Mouse (Mus musculus): ENCODE measurements at regions not wholly inside any gene's neighbourhood (a gene's known extent, or its start where the extent isn't known, plus 50 kb on each side); places are given as distances from the start of the nearest gene placed in this dataset.
"Not testable (repeated sequence)": the region's sequence is repeated elsewhere in the genome, so short reads cannot be mapped to it uniquely, and the experiment has no call there.

- no peak for DNase-seq
Measured at GRCm38 (mm10) chr1:181262496-181262895, 50.7 kb upstream of the Wdr26 start.

- DNase-seq = no peak
Measured at GRCm38 (mm10) chr1:181263216-181263615, 51.4 kb upstream of the Wdr26 start.

DNA sequence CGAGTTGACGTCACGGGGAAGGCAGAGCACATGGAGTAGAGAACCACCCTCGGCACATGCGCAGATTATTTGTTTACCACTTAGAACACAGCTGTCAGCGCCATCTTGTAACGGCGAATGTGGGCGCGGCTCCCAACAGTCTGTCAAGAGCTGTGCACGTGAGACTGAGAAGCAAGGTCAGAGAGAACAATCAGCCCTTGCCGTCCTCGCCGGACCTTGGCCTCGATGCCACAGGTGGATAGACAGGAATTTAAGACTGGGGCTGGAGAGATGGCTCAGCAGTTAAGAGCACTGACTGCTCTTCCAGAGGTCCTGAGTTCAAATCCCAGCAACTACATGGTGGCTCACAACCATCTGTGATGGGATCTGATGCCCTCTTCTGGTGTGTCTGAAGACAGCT lies 58.7 kb upstream of the Wdr26 start:
- not testable (repeated sequence) for DNase-seq

GRCm38 (mm10) chr1:181271164-181271563 lies 59.4 kb upstream of the Wdr26 start:
- peak in 1 of 2 experiments; percentile 13 for DNase-seq

DNA sequence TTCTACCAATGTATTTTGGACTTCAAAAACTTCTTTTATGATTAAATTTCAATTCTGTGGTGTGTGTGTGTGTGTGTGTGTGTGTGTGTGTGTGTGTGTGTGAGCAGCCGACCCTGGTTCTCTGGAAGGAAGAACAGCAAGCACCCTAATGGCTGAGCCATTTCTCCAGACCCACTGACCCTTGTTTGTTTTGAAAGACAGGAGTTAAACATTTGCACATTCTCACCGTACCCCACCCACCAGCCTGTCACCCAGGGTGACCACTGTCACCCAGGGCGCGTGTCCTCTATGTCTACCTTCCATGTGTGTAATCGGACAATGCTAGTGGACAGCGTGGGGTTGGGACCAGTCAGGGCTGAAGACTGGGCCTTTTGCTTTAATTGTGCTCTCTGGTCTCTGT lies 60.0 kb upstream of the Wdr26 start:
- peak; percentile 23 to 45 for DNase-seq

DNA sequence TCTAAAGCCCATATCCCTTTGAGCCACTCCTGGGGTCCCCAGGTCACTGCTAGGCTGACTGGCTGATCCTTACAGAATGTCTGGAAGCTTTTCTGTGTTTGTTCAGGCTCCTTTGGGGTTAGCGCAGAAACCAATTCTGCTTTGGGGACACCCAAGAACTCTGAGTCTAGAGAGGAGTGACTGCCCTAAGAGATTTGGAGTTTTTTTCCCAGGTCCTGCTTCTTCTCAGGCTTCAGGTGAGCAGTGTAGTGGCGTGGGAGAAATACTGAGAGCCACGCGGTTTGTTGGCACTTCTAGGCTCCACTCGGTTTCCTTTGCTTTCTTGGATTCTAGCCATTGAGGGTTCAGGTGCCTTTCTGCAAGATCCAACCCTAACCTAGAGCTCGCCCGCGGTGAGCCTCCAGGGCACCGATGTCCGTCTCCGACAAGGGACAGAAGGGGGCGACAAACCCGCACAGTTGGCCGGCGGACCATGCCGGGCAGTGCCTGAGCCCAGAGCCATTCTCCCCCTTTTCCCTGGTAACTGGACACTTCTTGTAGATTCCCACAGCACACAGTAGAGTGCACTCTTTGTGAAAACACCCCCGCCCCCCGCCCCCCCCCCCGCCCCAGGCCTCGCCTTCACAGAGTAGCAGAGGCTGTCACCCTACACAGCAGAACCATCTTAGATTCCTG lies 61.0 kb upstream of the Wdr26 start:
- peak; percentile 93 to 94 for DNase-seq

DNA sequence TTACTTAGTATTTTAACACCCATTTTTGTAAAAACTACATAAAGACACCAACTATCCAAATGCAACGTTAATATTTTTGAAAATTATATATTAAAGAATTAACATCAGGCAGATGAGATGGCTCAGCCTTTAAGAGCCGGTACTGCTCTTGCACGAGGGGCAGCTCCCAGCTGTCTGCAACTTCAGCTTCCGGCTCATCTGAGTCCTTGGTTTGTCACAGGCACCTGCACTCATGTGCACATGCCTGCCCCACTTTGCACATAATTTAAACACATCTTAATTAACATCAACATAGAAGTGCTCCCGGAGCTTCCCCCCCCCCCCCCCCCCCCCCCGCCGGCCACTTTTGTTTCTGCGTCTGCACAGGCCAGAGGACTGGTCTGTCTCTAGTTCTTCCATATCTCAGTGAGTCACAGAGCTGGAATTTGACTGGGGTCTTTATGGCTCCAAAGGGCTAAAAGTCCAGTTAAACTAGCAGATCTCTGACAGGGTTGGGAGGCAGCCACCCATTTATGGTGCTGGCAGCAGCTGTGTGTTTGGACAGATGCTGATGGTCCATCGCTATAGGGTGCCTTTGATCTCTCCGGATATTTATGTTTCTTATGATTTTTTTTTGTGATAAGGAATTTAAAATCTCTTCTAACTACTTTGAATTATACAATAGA lies 61.9 kb upstream of the Wdr26 start:
- DNase-seq = peak; percentile 23 to 51

GRCm38 (mm10) chr1:181280826-181281225 lies 69.0 kb upstream of the Wdr26 start:
- no peak for DNase-seq

GRCm38 (mm10) chr1:181282986-181283385 lies 69.4 kb upstream of the Cnih3 start:
- DNase-seq = not testable (repeated sequence)

DNA sequence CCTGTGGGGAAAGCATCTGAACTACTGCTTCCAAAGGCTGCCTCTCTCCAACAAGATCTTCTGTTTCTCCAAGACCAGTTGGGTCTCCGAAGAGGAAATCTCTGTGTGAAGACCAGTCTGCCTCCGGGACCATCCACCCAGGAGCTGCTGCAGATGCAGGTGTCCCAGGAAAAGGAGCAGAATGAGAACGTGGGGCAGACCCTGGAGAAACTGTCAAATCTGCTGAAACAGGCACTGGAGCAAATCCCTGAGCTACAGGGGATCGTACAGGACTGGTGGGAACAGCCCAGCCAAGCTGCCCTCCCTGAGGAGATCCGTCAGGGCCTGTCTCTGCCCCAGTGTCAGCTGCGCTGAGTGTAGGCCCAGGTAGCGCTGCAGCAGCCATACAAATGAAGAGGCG lies 68.9 kb upstream of the Cnih3 start:
- DNase-seq = not testable (repeated sequence)

DNA sequence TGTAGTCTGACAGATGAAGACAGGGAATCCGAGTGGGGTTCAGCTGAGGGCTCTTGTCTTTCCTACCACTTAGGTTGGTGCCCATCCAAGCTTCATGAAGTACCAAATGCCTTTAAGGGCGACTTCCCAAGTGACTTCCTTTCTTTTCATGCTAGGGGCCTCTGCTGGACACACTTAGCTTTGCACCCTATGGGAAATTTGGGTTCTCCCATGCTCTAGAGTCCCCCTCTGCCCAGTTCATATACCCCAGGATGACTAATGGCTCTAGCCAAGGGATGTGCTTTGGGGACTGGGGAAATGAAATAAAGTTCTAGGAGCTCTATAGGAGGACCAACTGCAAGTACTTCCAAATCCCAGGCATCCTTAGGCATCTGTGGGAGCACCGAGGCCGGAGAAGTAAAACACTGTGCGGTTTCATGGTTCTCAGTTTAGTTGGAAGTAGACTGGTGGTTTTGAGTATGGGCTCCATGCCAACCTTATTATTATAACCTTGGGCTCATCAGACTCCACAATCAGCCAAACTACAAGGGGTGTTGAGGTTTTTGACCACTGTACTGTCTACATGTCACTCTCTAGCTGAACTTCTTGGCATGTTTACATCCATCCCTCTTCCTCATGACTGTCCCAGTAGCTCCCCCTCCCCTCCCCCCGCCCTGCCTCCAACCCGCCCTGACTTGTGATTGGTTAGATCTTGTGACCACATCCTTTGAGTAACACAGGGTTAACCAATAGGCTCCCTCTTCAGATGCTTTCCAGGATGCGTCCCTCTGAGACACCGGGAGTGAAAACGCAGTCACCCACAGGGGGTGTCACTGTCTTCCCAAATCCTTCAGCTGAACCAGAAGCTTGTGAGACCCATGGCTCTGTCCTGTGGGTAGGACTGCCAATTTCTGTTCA lies 67.9 kb upstream of the Cnih3 start:
- no peak for DNase-seq

- no peak for DNase-seq
Measured at GRCm38 (mm10) chr1:181285600-181285999, 66.8 kb upstream of the Cnih3 start.

DNA sequence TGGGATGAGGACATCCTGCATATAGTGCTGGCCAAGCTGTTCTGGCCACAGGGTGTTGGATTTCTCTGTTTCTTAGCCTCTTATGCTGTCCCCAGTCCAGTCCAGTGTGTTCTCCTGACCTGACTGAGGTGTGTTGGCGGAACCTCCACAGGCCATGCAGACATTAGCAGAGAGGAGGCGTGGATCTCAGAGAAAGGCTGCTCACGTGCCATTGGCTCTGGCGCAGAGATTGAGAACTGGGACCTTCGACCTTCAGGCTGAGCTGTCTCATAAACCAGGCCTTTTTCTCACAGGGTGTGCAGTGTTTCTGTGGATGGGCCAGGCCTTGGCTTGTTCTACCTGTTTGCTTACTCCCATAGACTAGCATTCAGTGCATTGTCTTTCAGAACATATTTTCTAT lies 66.3 kb upstream of the Cnih3 start:
- DNase-seq = peak in 1 of 2 experiments; percentile 33

- no peak for DNase-seq
Measured at GRCm38 (mm10) chr1:181287166-181287565, 65.3 kb upstream of the Cnih3 start.

GRCm38 (mm10) chr1:181289385-181290035 lies 62.9 kb upstream of the Cnih3 start:
- DNase-seq = no peak

- DNase-seq = no peak
Measured at GRCm38 (mm10) chr1:181291202-181291601, 61.2 kb upstream of the Cnih3 start.

DNA sequence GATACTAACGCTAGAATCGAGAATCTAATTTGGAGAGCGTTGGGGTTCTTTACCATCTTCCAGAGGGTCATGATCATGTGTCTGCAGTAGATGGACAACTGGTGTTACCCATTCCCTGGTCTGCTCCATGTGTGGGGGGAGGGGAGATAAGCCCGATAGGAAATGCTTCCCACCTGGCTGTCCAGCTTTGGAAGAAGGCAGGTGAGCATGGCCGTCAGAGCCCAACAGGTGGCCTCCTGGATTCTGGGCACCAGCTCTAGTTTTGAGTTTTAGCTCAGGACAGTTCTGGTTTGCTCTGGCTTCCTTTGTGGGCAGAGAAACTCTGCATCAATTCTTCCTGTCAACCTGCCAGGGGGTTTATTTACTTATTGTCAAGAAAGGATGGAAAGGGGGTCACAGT lies 60.5 kb upstream of the Cnih3 start:
- no peak for DNase-seq

DNA sequence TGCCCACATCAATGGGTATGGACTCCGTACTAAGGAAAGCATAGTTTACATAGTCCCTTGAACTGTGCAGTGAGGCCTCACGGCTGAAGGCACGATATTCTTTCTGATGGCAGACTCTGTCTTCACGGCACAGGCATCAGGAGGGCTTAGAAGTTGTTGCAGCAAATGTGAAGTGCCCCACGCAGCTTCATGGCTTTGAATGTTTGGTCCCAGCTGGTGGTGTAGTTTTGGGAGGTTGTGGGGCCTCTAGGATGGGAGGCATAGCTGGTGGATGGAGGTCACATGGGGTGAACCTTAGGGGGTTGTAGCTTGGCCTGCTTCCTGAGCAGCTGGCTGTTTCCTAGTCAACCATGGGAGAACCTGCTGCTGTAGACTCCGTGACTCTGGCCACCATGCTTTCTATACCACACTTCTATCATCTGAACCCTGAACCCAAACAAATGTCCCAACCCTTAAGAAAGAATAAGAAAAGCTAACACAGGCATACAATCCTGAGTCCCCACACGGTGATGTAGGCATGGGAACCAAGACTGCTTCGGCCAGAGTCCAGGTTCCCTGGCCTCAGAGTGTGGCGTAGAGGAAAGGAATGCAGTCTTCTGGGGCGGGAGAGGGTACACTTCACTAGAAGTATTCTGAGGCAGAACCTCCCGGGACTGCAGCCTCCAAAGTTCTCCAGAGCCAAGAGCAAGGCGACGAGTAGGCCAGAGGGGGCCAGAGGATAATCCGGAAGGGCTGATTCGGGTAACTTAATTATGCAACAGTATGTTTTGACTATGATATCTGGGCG lies 59.2 kb upstream of the Cnih3 start:
- peak; percentile 14 to 34 for DNase-seq

DNA sequence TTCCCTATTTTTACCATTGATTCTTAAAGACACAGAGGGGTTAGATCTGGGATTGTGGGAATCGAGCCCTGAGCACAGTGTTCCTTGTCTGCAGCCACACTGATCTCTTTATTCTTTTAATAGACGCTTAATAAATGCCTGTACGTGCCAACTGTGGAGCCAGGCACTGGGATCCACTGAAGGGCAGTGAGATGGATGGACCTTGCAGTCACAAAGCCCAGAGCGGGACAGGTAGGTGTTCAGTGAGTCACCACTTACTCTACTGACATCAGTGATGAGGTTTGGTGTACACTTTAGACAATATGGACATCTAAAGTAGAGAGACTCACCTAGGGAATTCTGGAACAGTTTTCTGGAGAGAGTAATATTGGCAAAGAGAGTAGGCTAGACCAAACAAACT lies 56.8 kb upstream of the Cnih3 start:
- no peak for DNase-seq

- DNase-seq = no peak
Measured at GRCm38 (mm10) chr1:181298063-181298462, 54.4 kb upstream of the Cnih3 start.

DNA sequence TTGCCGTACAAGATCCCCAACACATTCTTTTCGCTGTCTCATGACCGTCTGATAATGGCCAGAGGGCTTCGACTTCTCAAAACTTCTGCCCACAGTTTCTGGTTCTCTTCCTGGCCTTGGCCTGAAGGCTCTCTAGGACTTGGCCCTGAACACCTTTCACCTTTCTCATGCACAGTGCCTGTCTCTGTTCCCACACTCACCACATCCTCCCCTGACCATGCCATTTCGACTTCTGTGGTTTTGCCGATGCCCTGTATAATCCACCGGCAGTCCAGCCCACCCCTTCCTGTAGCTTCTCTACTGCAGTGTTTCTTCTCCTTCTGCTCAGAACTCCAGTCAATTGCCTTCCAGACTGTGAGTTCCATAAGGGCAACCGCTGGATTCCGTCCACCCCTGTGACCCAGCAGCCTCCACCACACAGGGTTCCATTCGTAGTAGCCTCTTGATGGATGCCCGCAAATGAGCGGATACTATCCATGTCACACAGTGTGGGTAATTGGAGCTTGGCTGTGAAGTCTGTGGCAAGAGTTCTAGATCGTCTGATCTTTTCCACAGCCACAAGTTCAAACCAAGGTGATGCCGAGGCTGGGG lies 53.3 kb upstream of the Cnih3 start:
- no peak for DNase-seq

GRCm38 (mm10) chr1:181299826-181300225 lies 52.6 kb upstream of the Cnih3 start:
- no peak for DNase-seq
